Mouse (Mus musculus): ENCODE results near the gene Hoxb6. TPM values are rescaled to one million over a fixed set of nuclear protein-coding genes. Genes with fewer than 3 reads are reported as not detected.

The Hoxb6 gene
- polyA plus RNA-seq, 1 experiment from 2014 or later = not detected

DNA sequence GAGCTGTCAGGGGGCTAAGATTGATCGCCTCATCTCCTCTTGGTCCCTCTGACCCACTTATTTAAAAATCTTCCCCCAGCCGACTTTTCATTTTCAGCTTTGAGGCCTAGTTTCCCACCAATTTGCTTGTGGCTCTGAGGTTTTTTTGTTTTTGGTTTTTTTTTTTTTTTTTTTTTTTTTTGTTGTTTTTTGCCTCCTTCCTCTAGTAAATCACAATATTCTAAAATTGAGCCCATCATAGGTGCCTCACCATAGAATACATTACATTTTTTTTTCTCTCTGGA is 58.0 kb downstream of the Hoxb6 start, which contains the start of gene Hoxb2:
TSS of gene Hoxb2 (plus strand) at position 185 of the 284 bp plus-strand sequence.
- 27% methylated on average over 2 of the region's 2 CpGs for WGBS
- Histone ChIP-seq H3K27ac (ENCODE audit: poor library complexity, severe bottlenecking) (no peak within 1 kb of the TSS), H3K36me3 (no peaks in the 10 kb centered on the region), H3K4me2 (peak within 1 kb of the TSS; percentile 72), H3K9me3 (replicated peaks) (no peaks in the 10 kb centered on the region), H3K4me3 (no peak within 1 kb of the TSS), H3K9ac (no peak within 1 kb of the TSS), H3K27me3 (replicated peaks) (peaks cover 86% of the 10 kb centered on the region), H3K4me1 (replicated peaks) (peaks cover 27% of the 10 kb centered on the region)
- ATAC-seq (ENCODE audit: insufficient number of reproducible peaks, low FRiP score) = no peak

DNA sequence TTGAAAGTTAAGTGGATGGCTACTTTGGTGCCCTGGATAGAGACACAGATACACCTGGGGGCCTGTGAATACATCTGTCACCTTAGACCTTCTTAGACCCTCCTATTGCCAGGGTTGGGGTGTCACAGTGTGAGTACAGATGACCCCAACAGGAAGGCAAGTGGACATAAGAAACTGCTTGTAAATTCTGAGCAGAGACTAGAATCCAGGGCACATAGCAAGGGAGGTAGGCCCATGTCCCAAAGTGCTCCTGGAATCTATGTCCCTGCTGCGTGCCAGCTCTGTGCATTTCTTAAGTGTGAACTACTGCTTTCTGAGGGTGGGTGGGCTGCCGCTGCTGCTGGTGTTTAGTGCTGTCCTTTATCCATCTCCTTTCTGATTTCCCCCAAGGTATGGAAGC is 58.5 kb downstream of the Hoxb6 start:
- no peak overlapping the region for H3K4me3 ChIP-seq
- no peak overlapping the region for H3K9ac ChIP-seq
- 57% methylated on average over 2 of the region's 2 CpGs for WGBS
- H3K4me2 ChIP-seq = no peak overlapping the region
- no peak overlapping the region for H3K27ac ChIP-seq (ENCODE audit: poor library complexity, severe bottlenecking)
- peaks cover 82% of the 10 kb centered on the region for H3K27me3 ChIP-seq (replicated peaks)
- peaks cover 24% of the 10 kb centered on the region for H3K4me1 ChIP-seq (replicated peaks)
- no peak for ATAC-seq (ENCODE audit: insufficient number of reproducible peaks, low FRiP score)
- H3K36me3 ChIP-seq = no peaks in the 10 kb centered on the region
- H3K9me3 ChIP-seq (replicated peaks) = no peaks in the 10 kb centered on the region

MicroRNAs encoded within 50 kb of the gene (microRNA counts, 519-probe panel; counts per million panel counts)
- microRNA mmu-miR-10a (not detected), microRNA mmu-miR-196a (not detected)

Small RNA genes within 50 kb of the gene (microRNA-seq; reads per million reads assigned to microRNA genes)
- gene Mir10a = 1,920 reads per million, percentile 83 among the genes with 10 or more reads in this experiment
- not detected for gene Mir196a-1

Other genes with a start within 250 kb of the Hoxb6 start
- gene Ube2z, start 227.1 kb upstream of the Hoxb6 start, polyA plus RNA-seq (2016; fragmentation: Nextera tagmentation; extraction: Ambion mirVana) = 42.5 and 43.5 TPM in 2 replicates
- gene Atp5g1, start 216.8 kb upstream of the Hoxb6 start, polyA plus RNA-seq (2016; fragmentation: Nextera tagmentation; extraction: Ambion mirVana) = 1,401 and 1,405 TPM in 2 replicates
- gene Calcoco2, start 180.5 kb upstream of the Hoxb6 start, polyA plus RNA-seq (2016; fragmentation: Nextera tagmentation; extraction: Ambion mirVana) = not detected in 2 replicates
- gene Ttll6, start 158.7 kb upstream of the Hoxb6 start, polyA plus RNA-seq (2016; fragmentation: Nextera tagmentation; extraction: Ambion mirVana) = not detected in 2 replicates
- gene Hoxb13, start 98.2 kb upstream of the Hoxb6 start, polyA plus RNA-seq (2016; fragmentation: Nextera tagmentation; extraction: Ambion mirVana) = not detected in 2 replicates
- 0.06 TPM in 1 of 2 replicates, not detected in the other for gene Hoxb9, start 21.0 kb upstream of the Hoxb6 start, polyA plus RNA-seq (2016; fragmentation: Nextera tagmentation; extraction: Ambion mirVana)
- 0.06 TPM in 1 of 2 replicates, not detected in the other for gene Hoxb8, start 10.6 kb upstream of the Hoxb6 start, polyA plus RNA-seq (2016; fragmentation: Nextera tagmentation; extraction: Ambion mirVana)
- 0.14 and 0.22 TPM in 2 replicates for gene Hoxb7, start 5.9 kb upstream of the Hoxb6 start, polyA plus RNA-seq (2016; fragmentation: Nextera tagmentation; extraction: Ambion mirVana)
- 0.14 and 1.9 TPM in 2 replicates for gene Hoxb5, start 10.9 kb downstream of the Hoxb6 start, polyA plus RNA-seq (2016; fragmentation: Nextera tagmentation; extraction: Ambion mirVana)
- gene Hoxb4, start 25.8 kb downstream of the Hoxb6 start, polyA plus RNA-seq (2016; fragmentation: Nextera tagmentation; extraction: Ambion mirVana) = 0.19 and 0.32 TPM in 2 replicates
- 0.45 and 0.86 TPM in 2 replicates for gene Hoxb3, start 30.9 kb downstream of the Hoxb6 start, polyA plus RNA-seq (2016; fragmentation: Nextera tagmentation; extraction: Ambion mirVana)
- gene Hoxb2, start 58.0 kb downstream of the Hoxb6 start, polyA plus RNA-seq (2016; fragmentation: Nextera tagmentation; extraction: Ambion mirVana) = 4.0 TPM in 2 replicates
- not detected in 2 replicates for gene Hoxb1, start 73.3 kb downstream of the Hoxb6 start, polyA plus RNA-seq (2016; fragmentation: Nextera tagmentation; extraction: Ambion mirVana)
- 0.50 and 0.60 TPM in 2 replicates for gene Skap1, start 172.1 kb downstream of the Hoxb6 start, polyA plus RNA-seq (2016; fragmentation: Nextera tagmentation; extraction: Ambion mirVana)

All from heart, embryonic 12.5 days (tissue).